Mouse (Mus musculus) layer of hippocampus, adult 9-10 months (tissue): ENCODE measurements around the gene Bcl11a.

Experiments used
- DNase-seq: peaks from one replicate; pipeline ENCODE4 v3.0.0; 2022; ENCODE audit warnings: low spot score

The Bcl11a gene

DNA sequence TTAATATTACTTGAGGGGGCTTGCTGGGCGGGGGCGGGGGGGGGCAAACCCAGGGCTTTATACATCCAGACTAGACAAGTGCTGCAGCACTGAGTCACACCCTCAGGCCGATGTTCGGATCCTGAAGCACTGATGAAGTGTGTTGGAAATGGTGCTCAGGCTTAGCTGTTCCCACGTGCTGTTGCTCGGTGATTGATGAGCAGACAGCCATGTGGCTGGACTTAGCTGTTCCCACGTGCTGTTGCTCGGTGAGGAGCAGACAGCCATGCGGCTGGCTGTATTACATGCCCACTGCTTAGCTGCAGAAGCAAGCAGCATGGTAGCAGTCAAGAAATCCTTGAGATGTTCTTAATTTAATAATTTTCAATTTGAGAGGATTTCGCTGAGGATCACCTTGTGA lies 75.2 kb downstream of the Bcl11a start:
- no peak for DNase-seq

GRCm38 (mm10) chr11:24158026-24158425 lies 80.2 kb downstream of the Bcl11a start:
- no peak for DNase-seq

DNA sequence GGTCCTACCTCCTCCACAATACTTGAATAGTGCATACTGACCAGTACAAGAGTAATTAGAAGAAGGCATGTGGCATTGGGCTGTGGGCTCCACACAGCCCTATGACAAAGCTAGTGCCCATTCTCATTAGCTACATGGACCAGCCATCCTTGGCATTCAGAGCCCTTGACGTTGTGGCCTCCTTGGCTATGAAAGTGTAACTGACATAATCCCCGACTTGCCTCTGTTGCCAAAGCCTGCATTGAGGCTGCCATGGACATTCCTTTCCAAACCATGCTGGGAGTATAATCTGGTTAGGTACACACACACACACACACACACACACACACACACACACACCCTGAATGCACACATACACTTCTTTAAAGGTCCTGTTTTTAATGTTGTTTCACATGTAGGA lies 81.8 kb downstream of the Bcl11a start:
- DNase-seq, result no peak

DNA sequence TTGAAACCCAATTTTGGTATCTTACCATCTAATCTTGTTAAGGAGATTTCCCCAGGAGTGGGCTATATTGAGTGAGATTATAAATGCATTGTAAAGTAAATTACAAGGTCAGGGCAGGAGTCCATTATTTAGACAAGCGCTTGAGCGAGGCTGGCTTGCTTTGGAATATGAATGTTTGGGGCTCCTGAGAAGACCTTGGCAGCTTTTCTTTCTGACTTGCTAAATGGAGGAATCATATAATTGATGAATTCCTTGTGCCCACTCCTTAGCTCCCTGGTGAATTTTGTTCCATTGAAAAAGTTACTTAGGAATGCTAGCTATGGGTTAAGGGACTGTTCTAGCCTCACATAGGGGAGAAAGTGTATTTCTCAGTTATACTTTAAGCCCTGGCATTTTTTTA lies 83.6 kb downstream of the Bcl11a start:
- DNase-seq, result no peak

- DNase-seq, result no peak
Measured at GRCm38 (mm10) chr11:24162056-24162455, 84.2 kb downstream of the Bcl11a start.

DNA sequence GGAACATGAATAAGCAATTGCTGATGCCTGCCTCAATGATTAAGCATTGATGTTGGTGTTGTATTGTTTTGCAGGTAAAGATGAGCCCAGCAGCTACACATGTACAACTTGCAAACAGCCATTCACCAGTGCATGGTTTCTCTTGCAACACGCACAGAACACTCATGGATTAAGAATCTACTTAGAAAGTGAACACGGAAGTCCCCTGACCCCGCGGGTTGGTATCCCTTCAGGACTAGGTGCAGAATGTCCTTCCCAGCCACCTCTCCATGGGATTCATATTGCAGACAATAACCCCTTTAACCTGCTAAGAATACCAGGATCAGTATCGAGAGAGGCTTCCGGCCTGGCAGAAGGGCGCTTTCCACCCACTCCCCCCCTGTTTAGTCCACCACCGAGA lies 85.2 kb downstream of the Bcl11a start:
- DNase-seq, result no peak

DNA sequence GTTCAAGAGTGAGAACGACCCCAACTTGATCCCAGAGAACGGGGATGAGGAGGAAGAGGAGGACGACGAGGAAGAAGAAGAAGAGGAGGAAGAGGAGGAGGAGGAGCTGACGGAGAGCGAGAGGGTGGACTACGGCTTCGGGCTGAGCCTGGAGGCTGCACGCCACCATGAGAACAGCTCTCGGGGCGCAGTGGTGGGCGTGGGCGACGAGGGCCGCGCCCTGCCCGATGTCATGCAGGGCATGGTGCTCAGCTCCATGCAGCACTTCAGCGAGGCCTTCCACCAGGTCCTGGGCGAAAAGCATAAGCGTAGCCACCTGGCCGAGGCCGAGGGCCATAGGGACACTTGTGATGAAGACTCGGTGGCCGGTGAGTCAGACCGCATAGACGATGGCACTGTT lies 86.2 kb downstream of the Bcl11a start:
- no peak for DNase-seq

DNA sequence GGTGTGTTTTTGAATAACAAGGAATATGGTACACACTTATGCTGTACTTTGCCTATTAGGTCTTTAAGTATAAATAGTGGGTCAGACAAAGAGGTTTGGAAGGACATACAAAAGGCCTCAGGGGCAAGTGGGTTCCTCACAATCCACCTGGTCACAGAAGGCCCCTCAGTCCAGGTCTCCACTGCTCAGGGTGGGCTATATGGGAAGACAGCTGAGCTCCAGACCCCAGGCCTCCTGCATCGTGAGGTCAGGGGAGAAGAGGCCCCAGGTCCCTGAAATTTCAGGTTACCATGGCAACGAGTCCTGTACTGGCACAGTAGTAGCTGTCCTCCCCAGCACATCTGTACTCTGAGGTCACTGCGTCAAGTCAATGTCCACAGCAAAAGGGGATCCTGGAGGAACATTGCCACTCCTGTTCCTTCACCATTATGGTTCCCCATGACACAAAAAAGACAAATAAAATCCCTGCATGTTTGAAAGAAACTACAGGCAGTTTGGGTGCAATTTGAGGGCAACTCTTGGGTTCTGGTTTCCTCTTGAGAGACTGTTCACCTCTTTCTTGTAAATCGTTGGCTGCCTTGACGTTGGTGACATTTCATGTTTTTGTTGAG lies 93.9 kb downstream of the Bcl11a start:
- DNase-seq, result no peak

DNA sequence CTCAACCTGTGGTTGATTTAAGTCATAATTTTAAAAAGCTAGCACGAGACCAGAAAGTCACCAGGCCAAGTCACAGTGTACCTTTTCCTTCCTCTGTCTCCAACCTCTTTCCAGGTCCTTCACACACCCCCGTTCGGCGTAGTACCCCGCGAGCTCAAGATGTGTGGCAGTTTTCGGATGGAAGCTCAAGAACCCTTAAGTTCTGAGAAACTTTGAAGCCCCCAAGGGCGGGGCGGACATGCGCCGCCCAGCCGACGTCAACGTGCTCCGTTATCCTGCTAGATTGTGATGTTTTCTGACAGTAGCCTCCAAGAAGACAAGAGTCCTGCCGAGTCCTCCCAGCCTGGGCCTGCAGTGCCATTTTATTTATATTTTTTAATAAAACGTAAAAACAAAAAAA lies 94.7 kb downstream of the Bcl11a start:
- no peak for DNase-seq

DNA sequence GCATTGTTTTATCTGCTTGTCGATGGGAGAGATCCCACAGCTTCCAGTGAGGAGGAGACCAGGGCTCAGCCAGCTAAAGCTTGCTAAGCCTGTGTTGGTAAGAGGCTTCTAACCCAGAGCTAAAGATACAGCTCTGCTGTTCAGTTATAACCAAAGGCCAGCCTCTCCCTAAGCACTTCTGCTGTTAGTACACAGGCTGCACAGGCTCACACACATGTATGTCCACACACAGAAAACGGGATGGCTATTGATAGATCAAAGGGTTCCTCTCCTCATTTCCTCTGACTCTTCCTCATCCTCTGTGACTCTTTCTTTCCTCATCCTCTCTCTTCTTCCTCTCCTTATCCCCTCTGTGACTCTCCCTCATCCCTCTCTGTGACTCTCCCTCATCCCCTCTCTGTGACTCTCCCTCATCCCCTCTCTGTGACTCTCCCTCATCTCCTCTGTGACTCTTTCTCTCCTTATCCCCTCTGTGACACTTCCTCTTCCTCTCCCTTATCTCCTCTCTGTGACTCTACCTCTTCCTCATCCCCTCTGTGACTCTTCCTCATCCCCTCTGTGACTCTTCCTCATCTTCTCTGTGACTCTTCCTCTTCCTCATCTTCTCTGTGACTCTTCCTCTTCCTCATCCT lies 96.4 kb downstream of the Bcl11a start:
- no peak for DNase-seq

GRCm38 (mm10) chr11:24177458-24177857 lies 99.6 kb downstream of the Bcl11a start:
- DNase-seq, result no peak

- no peak for DNase-seq
Measured at GRCm38 (mm10) chr11:24178823-24179476, 101.1 kb downstream of the Bcl11a start.

DNA sequence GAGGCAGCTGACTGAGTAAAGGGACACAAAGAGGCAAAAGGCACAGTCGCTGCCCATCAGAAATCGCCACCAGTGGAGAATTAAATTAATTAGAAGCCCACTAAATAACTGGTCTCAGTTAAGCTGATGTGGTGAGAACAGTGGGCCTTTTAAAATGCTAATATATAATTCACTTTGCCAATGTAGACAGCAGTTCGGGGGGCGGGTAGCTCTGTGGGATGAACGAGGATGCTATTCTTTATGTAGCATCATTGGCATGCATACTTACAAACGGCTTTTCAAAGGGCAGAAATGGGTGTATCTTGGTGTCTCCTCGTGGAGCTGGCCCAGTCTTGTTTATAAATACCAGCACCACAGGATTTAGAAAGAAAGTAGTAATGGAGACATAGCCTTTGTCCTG lies 102.2 kb downstream of the Bcl11a start:
- DNase-seq, result no peak

GRCm38 (mm10) chr11:24183501-24183900 lies 105.6 kb downstream of the Bcl11a start:
- no peak for DNase-seq

- DNase-seq, result no peak
Measured at GRCm38 (mm10) chr11:24184932-24185331, 107.1 kb downstream of the Bcl11a start.

DNA sequence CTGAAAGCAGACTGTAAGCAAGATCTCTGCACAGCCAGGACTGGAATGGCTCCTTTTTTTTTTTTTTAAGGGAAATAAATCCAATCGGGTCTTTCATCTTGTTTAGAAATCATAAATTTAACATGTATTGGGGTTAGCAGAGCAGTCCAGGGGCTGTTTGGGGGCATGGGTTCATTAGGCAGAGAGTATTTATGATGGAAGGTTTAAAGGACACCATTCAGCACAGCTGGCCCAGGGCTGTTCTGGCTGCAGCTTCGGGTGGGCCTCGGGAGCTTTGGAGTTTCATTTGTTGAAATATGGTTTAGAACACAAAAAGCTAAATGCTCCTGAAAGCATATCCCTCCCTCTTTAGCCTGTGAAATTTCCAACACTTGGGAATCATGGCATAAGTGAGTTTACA lies 112.6 kb downstream of the Bcl11a start:
- no peak for DNase-seq

DNA sequence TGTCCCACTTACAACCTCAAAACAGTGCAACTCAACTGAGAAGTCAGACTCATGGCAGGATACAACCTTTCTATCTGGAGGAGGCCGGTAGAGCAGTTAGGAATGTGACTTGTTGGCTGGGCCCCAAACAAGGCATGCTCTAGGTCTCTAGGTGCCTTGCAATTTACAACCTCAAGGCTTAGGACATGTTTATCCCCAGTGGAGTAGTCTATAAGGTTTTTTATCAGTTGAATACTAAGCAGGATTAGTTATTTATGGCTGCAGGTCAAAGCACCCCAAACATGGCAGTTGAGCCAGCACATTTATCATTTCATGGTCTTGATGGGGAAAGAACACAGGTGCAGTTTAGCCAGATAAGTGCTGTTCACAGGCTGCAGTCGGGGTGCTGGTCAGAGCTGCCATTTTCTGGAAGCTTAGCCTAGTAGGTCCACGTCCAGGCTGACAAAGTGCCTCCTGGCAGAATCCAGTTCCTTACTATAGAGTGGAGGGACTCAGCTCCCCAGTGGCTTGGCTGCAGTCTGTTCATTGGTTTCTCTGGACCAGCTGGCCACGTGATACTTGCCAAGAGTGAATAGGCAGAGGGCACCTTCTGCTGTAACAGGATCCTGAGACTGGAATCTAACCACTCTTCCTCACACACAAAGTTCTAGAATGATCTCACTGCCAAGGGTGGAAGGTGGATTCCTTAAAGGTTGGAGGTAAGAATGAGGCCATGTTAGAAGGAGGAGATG lies 118.8 kb downstream of the Bcl11a start:
- no peak for DNase-seq

DNA sequence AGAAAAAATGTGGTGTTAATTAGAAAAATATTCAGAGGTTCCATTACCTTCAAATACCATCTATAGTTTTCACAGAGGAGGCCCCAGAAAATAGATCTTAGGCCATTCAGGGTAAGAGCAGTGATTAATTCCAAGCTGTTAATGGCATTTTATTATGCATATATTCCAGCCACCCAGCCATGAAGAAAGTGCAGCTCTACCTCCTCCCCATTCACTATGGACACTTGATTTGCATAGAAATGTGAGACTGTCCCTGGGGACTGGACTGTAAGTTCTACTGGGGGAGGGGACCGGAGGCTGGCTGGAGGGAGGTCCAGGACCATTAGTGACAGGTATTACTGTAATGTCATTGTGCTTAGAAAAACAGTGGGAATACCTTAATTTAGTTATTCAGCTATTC lies 119.6 kb downstream of the Bcl11a start:
- DNase-seq, result no peak

DNA sequence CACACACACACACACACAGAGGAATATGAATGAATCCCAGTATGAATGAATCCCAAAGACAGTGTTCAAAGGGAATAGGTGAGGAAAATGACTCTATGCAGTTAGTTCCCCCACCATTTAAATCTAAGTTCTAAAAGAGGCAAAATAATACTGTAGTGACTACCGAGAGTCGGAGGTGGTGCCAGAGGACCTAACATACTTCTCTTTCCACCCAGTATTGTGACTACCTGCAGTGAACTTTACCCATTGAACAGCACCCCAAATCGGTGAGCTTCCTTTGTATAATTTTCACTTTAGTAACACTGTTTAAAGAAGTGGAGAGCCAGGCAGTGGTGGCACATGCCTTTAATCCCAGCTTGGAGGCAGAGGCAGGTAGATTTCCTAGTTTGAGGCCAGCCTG lies 121.7 kb downstream of the Bcl11a start:
- no peak for DNase-seq

DNA sequence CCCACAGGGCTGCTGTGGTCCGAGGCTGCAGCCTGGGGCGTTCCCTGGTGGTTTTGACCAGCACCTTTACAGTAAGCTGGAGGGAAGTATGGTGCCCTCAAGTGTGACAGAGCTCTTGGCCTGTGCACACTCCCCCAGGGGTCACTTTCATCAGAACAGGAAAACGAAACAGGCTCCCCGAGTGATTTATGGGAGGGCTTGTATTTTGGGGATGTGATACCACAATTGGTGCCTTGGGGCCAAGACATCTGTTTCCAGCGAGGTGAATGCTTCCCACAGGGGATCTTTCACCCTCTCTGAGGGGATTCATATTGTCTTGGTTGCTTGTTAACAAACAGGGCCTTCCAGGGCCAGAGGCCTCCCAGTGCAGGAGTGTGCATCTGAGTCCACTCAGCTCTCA lies 122.5 kb downstream of the Bcl11a start:
- no peak for DNase-seq

- DNase-seq, result no peak
Measured at GRCm38 (mm10) chr11:24201223-24201622, 123.4 kb downstream of the Bcl11a start.

DNA sequence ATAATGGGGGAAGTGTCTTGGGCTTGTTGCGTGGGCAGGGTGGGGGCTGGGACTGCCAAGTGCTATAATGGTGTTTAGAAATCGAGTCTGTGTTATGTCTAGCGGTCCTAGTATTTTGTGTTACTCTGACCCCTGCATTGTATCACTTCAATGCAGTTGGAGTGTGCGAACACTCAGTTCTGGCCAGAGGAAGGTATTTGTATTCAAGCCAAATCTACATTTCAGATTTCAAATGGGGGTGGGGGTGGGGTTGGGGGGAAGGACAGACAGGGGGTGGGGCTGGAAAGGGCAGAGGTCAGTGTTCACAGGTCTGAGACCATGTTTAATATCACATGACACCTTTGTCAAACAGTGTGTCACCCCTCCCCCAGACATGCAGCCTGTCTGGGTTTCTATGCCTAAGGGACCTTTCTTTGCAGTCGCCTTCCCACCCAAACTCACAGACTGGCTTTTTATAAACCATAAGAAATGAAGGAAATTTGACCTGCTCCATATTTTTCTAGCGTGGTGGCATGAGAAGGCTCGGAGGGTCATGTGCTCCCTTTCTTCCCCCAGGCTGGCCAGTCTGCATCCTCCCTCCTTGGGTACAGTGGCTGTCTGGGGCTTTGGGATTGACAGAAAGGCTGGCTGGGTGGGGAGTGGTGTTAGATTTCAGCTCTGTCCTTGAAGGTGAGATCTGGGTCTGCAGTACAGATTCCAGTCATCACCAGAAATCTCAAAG lies 124.9 kb downstream of the Bcl11a start:
- no peak for DNase-seq
